In genomic region chr11:61728037-61728436, GRCm38 (mm10) we compare ENCODE assay signal across 13 mouse cellular contexts. TPM values are rescaled to one million over a fixed set of nuclear protein-coding genes. Genes with fewer than 3 reads are reported as not detected.
DNase-seq lines count a peak whose midpoint lies in the region; ATAC-seq lines count a peak whose summit lies in the region.
"Had no signal": no experiment of that assay in that cellular context is flagged by ENCODE, and none has a peak within 500 bp of the region (broad histone marks: within the 10 kb centered on the region; RNA-seq: fewer than 3 reads in every experiment).

No protein-coding gene starts in this region.

- no peak overlapping the region for H3K4me3 ChIP-seq in heart, embryonic 12.5 days
- no peak overlapping the region for H3K4me3 ChIP-seq in liver, embryonic 16.5 days (ENCODE audit: low read depth, low read length)
- H3K4me3 ChIP-seq: left cerebral cortex, adult 2 months; liver, embryonic 15.5 days had no signal

- peaks cover 45% of the 10 kb centered on the region for H3K36me3 ChIP-seq in heart, embryonic 12.5 days
- no peaks in the 10 kb centered on the region for H3K36me3 ChIP-seq in liver, embryonic 16.5 days (ENCODE audit: control insufficient read depth, insufficient read depth)

- WGBS in heart, embryonic 12.5 days: 11% methylated on average over 2 of the region's 2 CpGs
- 29% methylated on average over 2 of the region's 2 CpGs for WGBS in liver, embryonic 16.5 days (ENCODE audit: insufficient replicate concordance)

- H3K27me3 ChIP-seq in heart, embryonic 12.5 days (replicated peaks): no peaks in the 10 kb centered on the region
- no peaks in the 10 kb centered on the region for H3K27me3 ChIP-seq in liver, embryonic 16.5 days (ENCODE audit: control insufficient read depth, insufficient read depth, low read depth, low read length)
- H3K27me3 ChIP-seq: liver, embryonic 15.5 days had no signal

- peak; percentile 51 for DNase-seq in heart, adult 8-10 months (ENCODE audit: low spot score)
- peak; percentile 13 for DNase-seq in ZHBTc4 (ENCODE audit: low read depth, low spot score)
- peak; percentile 28 to 36 for DNase-seq in heart, postnatal 10 days
- DNase-seq in thymus, adult 18-20 months: no peak
- DNase-seq in c-Kit-positive CD71-positive TER-119-positive erythroid progenitor cells, embryonic 14.5 days (ENCODE audit: low spot score): no peak
- DNase-seq: cerebellum, postnatal 25 days; gastrocnemius, postnatal 10 days had no signal

- no peak overlapping the region for H3K4me2 ChIP-seq in heart, embryonic 12.5 days
- H3K4me2 ChIP-seq in liver, embryonic 16.5 days (ENCODE audit: low read depth, low read length): no peak overlapping the region
- H3K4me2 ChIP-seq: liver, embryonic 15.5 days had no signal

- ATAC-seq in heart, embryonic 12.5 days (ENCODE audit: insufficient number of reproducible peaks, low FRiP score): no peak
- ATAC-seq in liver, embryonic 16.5 days (ENCODE audit: low read depth): 0 out of 2 replicates have a peak, but pooled peaks have one; percentile 21
- ATAC-seq in monocyte, adult 5-6 weeks (replicated peaks; ENCODE audit: insufficient number of reproducible peaks, low FRiP score, low TSS enrichment, poor library complexity, severe bottlenecking): no peak
- ATAC-seq: CD4-positive, CD25-positive, alpha-beta regulatory T cell, adult 4 months had no signal

- no peaks in the 10 kb centered on the region for H3K9me3 ChIP-seq in heart, embryonic 12.5 days (replicated peaks)
- no peaks in the 10 kb centered on the region for H3K9me3 ChIP-seq in liver, embryonic 16.5 days (replicated peaks; ENCODE audit: control insufficient read depth, low read length)
- H3K9me3 ChIP-seq: liver, embryonic 15.5 days had no signal

- no peak overlapping the region for H3K9ac ChIP-seq in heart, embryonic 12.5 days
- no peak overlapping the region for H3K9ac ChIP-seq in liver, embryonic 16.5 days (ENCODE audit: low read depth, low read length)
- H3K9ac ChIP-seq: liver, embryonic 15.5 days had no signal

- peaks cover 6% of the 10 kb centered on the region; the same call in 1 of the 2 replicates for H3K4me1 ChIP-seq in heart, embryonic 12.5 days (replicated peaks)
- H3K4me1 ChIP-seq in liver, embryonic 16.5 days (ENCODE audit: control insufficient read depth, low read depth, low read length): no peaks in the 10 kb centered on the region
- H3K4me1 ChIP-seq: liver, embryonic 15.5 days had no signal

- H3K27ac ChIP-seq in heart, embryonic 12.5 days (ENCODE audit: poor library complexity, severe bottlenecking): no peak overlapping the region; the same call in 1 of the 2 replicates
- 0 out of 2 replicates have a peak overlapping the region, but pooled peaks have one; percentile 20 for H3K27ac ChIP-seq in liver, embryonic 16.5 days (ENCODE audit: low read length)
- H3K27ac ChIP-seq: left cerebral cortex, adult 2 months; liver, embryonic 15.5 days had no signal

- intact Hi-C loops in heart, postnatal 10 days (cut with DNase I): no loop called here

RNA-seq across cellular contexts. Expression of gene Slc5a10, which starts 7.4 kb away (rescaled TPM):
- total RNA-seq in heart, adult 8-10 months (2022): not detected
- not detected in 2 replicates for polyA plus RNA-seq in heart, embryonic 12.5 days (2016; fragmentation: Nextera tagmentation; extraction: Ambion mirVana)
- total RNA-seq in heart, postnatal 10 days (2021): not detected
- not detected in 2 replicates for polyA plus RNA-seq in liver, embryonic 16.5 days (2015; fragmentation: Nextera tagmentation; extraction: Ambion mirVana)
- not detected in 3 replicates for total RNA-seq in monocyte, adult 5-6 weeks (2017)
- total RNA-seq: gastrocnemius, postnatal 10 days; left cerebral cortex, adult 2 months had no signal
- polyA plus RNA-seq: CD4-positive, CD25-positive, alpha-beta regulatory T cell, adult 4 months; liver, embryonic 15.5 days had no signal

RNA-seq across cellular contexts. Expression of gene Prpsap2, which starts 33.9 kb away (rescaled TPM):
- 10 to 100 TPM in 1 of 4 experiments, 1 to 10 TPM in 3; 6.2 to 10.0 (median 8.5) TPM for total RNA-seq in heart, adult 8-10 months (2022)
- polyA plus RNA-seq in heart, embryonic 12.5 days (2016; fragmentation: Nextera tagmentation; extraction: Ambion mirVana): 16.4 and 20.0 TPM in 2 replicates
- 1 to 10 TPM; 8.5 to 9.6 TPM for total RNA-seq in heart, postnatal 10 days (2021)
- polyA plus RNA-seq in liver, embryonic 16.5 days (2015; fragmentation: Nextera tagmentation; extraction: Ambion mirVana): 5.7 and 6.4 TPM in 2 replicates
- total RNA-seq in monocyte, adult 5-6 weeks (2017): 40.0 to 51.1 TPM (median 48.5 TPM) in 3 replicates

RNA-seq across cellular contexts. Expression of gene Fam83g, which starts 44.1 kb away (rescaled TPM):
- total RNA-seq in heart, adult 8-10 months (2022): under 1 TPM; 0.19 to 0.41 (median 0.28) TPM
- 2.7 and 2.8 TPM in 2 replicates for polyA plus RNA-seq in heart, embryonic 12.5 days (2016; fragmentation: Nextera tagmentation; extraction: Ambion mirVana)
- total RNA-seq in heart, postnatal 10 days (2021): under 1 TPM; 0.12 to 0.29 TPM
- polyA plus RNA-seq in liver, embryonic 16.5 days (2015; fragmentation: Nextera tagmentation; extraction: Ambion mirVana): 6.2 and 6.5 TPM in 2 replicates
- total RNA-seq in monocyte, adult 5-6 weeks (2017): 0.10 TPM in 1 of 3 replicates, not detected in the others

Comparison
In these comparisons a context has a peak if more than half of its experiments do, and no peak if none do; other contexts are left out.
1. DNase-seq: peak in heart, adult 8-10 months (single experiment), ZHBTc4 (single experiment) and heart, postnatal 10 days (2 of 2); none in thymus, adult 18-20 months (0 of 2) and c-Kit-positive CD71-positive TER-119-positive erythroid progenitor cells, embryonic 14.5 days (single experiment).